Mouse (Mus musculus) thymus, postnatal 10 days (tissue): Measurements from ENCODE around the gene Fam120b.

Experiments
- DNase-seq, 2 experiments: peaks; one replicate each; pipeline ENCODE4 v3.0.0; 2021; ENCODE audit warnings: low spot score in 2 of 2

The Fam120b gene

GRCm38 (mm10) chr17:15379741-15380526 is 16.1 kb upstream of the Fam120b start:
- DNase-seq: no peak

DNA sequence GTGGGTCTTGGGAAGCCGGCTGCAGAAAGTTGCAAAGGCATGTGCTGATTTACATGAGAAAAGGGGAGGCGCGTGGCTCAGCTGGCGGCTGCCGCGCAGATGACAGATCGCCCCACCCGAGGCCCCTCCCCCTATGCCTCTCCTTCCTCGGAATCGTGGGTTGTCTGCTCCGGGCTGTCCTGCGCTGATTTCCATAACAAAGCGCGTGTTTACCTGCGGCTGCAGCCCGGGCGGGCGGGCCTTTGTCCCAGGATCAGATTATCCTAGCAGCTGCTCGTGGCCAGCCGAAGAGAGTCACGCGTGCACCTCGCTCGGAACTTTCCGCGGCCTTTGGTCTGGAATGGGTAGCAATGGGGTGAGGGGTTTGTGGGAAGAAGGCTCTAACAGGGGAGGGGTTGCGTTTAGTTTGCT is 15.4 kb upstream of the Fam120b start:
- DNase-seq: no peak

DNA sequence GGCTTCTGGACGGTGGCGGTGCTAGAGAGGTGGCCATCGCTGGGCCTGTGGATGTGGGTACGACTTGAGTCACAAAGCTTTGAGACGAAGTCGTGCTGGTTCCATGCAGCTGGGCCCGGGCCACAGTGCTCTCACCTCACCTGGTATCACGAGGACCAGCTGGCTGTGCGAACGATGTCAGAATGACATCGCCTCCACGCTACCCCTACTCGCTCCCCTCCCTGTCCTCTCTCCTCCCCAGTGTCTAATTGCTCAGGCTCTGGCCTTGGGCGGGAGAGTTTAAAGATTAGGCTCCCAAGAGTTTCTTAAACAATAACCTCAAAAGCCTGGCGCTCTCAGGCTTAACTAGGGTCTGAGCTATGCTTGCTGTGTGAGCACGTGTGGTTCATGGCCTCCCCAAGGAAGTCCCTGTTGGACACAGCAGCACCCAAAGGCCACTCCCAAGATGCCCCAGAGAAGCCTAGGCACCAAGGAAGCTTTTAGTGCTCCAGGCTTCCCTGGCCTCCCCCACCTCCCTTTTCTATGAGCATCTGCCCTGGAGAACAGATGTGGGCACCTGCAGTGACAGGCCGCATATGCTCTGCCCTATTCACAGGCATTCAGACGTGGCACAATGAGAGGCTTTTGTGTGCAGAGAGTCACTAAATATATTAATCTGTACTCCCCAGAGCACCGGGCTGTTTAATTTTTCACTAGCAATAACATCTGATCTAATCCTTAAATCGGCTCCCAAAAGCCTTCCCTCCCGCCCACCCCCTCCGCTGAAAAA is 14.7 kb upstream of the Fam120b start:
- no peak for DNase-seq

DNA sequence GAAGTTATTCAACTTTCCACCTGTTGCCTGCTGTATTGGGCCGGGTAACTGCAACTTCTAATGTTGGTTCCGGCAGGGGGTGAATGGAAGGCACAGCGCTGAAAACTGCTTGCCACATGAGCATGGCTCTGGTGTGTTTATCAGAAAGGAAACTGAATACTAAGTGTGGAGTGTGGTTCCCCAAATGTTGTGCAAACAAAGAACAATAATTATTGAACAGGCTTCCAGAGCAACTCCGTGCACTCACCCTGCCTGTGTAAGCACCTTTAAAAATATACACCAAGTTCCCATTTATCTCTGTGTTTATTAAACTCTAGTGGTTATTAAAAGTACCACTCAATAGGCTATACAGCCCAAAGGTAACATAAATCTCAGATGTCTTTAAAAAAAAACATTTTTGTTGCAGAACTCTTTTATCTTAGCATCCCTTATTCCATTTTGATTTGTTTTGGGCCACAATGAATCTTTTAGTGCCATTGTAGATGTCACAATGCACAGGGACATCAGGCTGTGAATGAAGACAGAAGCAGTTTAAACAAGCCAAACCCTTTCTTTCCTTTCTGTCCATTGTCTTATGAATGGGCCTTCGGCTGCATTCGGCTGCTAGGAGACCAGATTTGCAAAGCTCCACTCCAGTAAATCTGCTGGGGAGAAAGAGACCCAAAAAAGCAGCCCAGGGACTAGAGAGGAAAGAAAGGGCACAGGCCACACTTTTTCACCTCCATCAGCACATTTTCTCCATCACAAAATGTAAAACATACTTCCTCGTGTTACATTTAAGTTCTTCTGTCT is 13.9 kb upstream of the Fam120b start:
- DNase-seq: no peak

DNA sequence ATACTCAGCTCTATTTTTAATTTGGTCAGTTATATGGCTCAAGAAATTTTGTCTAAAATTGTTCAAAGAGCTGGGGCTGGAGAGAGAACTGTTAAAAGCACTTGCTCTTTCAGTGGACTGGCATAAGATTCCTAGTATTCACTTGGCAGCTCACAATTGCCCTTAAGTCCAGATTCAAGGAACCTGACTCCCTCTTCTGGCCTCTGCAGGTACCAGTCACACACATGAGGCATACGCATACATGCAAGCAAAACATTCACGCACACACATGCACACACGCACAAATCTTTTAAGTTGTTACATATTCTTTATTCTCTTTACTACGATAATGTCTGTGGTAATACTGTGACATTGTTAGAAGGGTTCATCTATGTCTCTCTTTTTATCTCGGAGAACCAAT is 12.6 kb upstream of the Fam120b start:
- DNase-seq: no peak

GRCm38 (mm10) chr17:15388892-15389291 is 7.1 kb upstream of the Fam120b start:
- no peak for DNase-seq

DNA sequence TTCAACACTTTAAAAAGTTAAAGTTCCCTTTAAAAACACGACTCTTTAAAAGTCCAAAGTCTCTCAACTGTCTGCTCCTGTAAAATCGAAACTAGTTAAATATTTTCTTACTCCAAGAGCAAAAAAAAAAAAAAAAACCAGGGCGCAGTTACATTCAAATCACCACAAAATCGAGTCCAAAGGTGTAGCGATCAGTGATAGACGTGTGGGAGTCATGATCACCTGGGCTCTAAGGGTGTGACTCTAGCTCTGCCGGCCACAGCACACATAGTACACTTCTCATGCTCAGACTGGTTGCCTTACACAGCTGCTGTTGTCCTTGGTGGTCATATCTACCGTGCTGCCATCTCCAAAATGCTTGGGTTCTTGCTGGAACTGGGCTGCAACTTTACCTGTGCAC is 6.6 kb upstream of the Fam120b start:
- no peak for DNase-seq

DNA sequence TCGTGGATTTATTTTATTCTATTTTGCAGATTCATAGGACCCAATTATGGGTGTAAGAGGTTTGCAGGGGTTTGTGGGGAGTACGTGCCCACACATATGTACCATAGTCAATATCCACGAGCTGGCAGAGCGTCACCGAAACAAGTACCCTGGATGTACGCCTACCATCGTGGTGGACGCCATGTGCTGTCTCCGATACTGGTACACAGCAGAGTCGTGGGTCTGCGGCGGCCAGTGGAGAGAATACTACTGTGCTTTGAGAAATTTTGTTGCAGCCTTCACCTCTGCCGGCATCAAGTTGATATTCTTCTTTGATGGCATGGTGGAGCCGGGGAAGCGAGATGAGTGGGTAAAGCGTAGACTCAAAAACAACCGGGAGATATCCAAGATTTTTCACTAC is 5.7 kb downstream of the Fam120b start:
- no peak for DNase-seq

DNA sequence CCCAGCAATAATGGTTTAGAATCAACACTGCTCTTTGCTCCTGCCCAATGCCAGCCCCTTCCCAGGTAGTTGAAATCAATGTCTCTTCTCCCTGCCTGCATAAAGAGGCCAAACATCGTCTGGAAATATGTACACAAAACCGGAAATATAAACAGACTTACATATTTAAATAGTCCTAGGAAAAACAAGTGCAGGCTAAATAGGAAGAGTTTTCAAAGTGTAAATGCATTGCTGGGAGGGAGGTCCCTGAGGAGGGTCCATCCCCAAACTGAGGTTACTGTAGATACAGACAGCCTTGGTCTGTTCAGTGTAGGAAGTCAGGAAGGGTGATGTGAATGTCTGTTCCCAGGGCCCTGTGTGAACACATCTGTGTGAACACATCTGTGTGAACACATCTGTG is 10.6 kb downstream of the Fam120b start:
- no peak for DNase-seq

GRCm38 (mm10) chr17:15409261-15409660 is 13.3 kb downstream of the Fam120b start:
- DNase-seq: no peak

DNA sequence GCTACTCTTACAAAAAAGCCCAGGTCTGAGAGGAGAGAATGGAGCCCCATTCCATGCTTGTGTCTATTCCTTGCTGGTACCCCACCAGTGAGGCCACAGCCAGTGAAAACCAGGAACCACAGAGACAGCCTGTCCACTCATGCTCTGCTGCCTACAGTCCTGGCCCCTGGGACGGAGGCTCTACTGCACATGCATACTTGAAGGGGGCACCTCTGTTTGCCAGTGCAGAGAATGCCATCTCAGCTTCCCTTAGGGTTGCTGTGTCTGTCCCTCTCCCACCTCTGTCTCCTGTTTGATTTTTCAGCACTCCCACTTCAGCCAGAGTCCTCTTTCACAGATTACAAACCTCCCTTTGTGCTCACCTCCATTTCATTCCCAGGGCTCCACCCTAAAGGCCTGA is 14.9 kb downstream of the Fam120b start:
- DNase-seq: no peak

GRCm38 (mm10) chr17:15416596-15417215 is 20.7 kb downstream of the Fam120b start:
- DNase-seq: no peak

DNA sequence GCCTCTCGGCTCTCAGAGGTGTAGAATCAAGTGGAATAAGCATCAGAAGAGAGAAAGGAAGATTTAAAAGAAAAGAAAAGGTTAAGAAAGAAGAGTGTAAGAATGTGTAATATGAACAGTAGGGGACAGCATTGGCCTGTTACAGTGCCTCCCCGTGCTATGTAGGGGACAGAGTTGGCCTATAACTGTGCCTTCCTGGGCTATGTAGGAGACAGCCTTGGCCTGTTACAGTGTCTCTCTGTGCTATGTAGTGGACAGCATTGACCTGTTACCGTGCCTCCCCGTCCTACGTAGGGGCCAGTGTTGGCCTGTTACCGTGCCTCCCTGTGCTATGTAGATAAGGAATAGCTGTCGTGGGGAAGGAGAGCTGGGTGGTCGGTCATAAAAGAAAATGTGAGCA is 23.5 kb downstream of the Fam120b start:
- no peak for DNase-seq

- DNase-seq: no peak
Measured at GRCm38 (mm10) chr17:15420021-15420603, 24.1 kb downstream of the Fam120b start.

DNA sequence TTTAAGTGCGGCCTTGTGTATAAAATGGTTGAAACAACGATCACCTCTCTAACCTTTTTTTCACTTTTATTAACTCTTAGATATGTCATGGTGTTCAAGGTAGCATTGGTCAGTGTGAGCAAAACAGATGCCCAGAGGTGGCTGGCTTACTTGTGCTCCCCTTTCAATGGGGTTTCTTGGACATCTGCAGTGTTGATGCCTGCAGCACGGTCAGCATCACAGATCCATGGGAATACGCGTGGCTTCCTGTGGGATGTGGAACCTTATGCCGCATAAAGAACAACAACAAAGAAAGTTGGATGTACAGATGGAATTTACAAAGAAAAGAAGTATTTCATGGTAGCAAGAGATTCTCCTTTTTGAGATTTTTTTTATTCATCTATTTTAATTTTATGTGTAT is 25.4 kb downstream of the Fam120b start:
- DNase-seq: no peak

DNA sequence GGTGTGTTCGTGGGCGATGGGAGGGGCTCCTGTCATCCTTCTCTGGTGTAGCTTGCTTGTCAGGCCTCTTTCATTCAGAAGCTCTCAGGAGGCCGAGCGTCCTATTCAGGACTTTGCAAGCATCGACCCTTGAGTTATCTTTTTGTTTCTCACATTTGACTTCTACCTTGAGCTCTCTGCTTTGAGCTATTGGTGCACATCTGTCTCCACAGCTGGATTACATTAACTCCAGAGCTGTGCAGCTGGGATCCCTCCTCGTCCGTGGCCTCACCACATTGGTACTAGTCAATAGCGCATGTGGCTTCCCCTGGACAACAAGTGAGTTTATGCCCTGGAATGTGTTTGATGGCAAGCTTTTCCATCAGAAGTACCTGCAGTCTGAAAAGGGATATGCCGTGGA is 26.7 kb downstream of the Fam120b start:
- no peak for DNase-seq

- no peak for DNase-seq
Measured at GRCm38 (mm10) chr17:15423080-15423765, 27.2 kb downstream of the Fam120b start.

GRCm38 (mm10) chr17:15425931-15426330 is 29.9 kb downstream of the Fam120b start:
- no peak for DNase-seq

- no peak for DNase-seq
Measured at GRCm38 (mm10) chr17:15429451-15429850, 33.4 kb downstream of the Fam120b start.

GRCm38 (mm10) chr17:15429937-15430336 is 33.9 kb downstream of the Fam120b start:
- DNase-seq: no peak

- DNase-seq: no peak
Measured at GRCm38 (mm10) chr17:15431021-15431514, 35.1 kb downstream of the Fam120b start.
